ENCODE assay signal across 26 mouse cellular contexts in the genomic region with DNA sequence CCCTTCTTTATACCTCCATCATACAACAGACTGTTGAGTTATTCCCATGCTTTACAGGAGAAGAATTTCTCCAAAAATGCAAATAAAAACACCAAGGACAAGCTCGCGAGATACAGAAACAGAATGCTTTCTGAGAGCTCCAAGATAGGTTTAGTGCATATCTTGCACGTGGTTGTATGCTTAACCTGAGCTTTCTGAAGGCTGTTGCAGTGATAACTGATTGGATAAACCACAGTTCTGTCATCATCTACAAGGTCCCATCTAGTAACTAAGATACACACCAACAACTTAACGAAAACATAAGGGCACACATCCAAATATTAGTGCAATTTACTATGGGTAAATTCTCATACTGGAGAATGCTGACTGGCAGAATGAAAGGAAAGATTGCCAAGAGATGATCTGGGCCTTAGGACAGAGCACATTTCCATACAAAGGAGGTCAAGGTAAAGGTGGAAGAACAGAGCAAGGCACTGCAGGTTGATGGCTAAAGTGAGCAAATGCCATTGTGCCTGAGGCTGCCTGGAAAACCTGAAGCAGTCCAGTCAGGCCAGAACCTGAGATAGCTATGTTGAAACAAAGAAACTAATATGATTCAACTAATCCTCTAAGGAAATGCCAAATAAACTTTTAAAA.
"Had no signal": no experiment of that assay in that cellular context is flagged by ENCODE, and none has a peak within 500 bp of the region (broad histone marks: within the 10 kb centered on the region; RNA-seq: fewer than 3 reads in every experiment).

No protein-coding gene starts in this region.

- DNase-seq: cerebellum, adult 8-10 months; cerebellum, adult 9-10 months; cerebellum, adult 9-11 months; cerebellum, postnatal 10 days; cerebellum, postnatal 14 days; cerebellum, postnatal 25 days; cerebellum, postnatal 36 days; embryo, embryonic 11 days; forebrain, postnatal 0 days; gastrocnemius, adult 2 months; gastrocnemius, postnatal 10 days; gastrocnemius, postnatal 14 days; gastrocnemius, postnatal 25 days; gastrocnemius, postnatal 36 days; heart, adult 11 months; heart, adult 18-20 months; heart, adult 2 months had no signal

- H3K9ac ChIP-seq: embryonic facial prominence, embryonic 12.5 days; embryonic facial prominence, embryonic 13.5 days; embryonic facial prominence, embryonic 15.5 days; forebrain, embryonic 12.5 days; forebrain, embryonic 13.5 days; forebrain, embryonic 15.5 days; forebrain, postnatal 0 days had no signal

- H3K27me3 ChIP-seq: embryonic facial prominence, embryonic 12.5 days; embryonic facial prominence, embryonic 13.5 days; embryonic facial prominence, embryonic 15.5 days; forebrain, embryonic 12.5 days; forebrain, embryonic 13.5 days; forebrain, embryonic 15.5 days had no signal

- H3K27ac ChIP-seq: embryonic facial prominence, embryonic 10.5 days; embryonic facial prominence, embryonic 12.5 days; embryonic facial prominence, embryonic 13.5 days; embryonic facial prominence, embryonic 15.5 days; forebrain, embryonic 10.5 days; forebrain, embryonic 12.5 days; forebrain, embryonic 13.5 days; forebrain, embryonic 15.5 days; gastrocnemius, adult 2 months; heart, adult 2 months had no signal

- H3K4me1 ChIP-seq: embryonic facial prominence, embryonic 10.5 days; embryonic facial prominence, embryonic 12.5 days; embryonic facial prominence, embryonic 13.5 days; embryonic facial prominence, embryonic 15.5 days; forebrain, embryonic 10.5 days; forebrain, embryonic 12.5 days; forebrain, embryonic 13.5 days; forebrain, embryonic 15.5 days had no signal

- H3K9me3 ChIP-seq: embryonic facial prominence, embryonic 10.5 days; embryonic facial prominence, embryonic 12.5 days; embryonic facial prominence, embryonic 13.5 days; embryonic facial prominence, embryonic 15.5 days; forebrain, embryonic 10.5 days; forebrain, embryonic 12.5 days; forebrain, embryonic 13.5 days; forebrain, embryonic 15.5 days had no signal

- H3K36me3 ChIP-seq: embryonic facial prominence, embryonic 10.5 days; embryonic facial prominence, embryonic 12.5 days; embryonic facial prominence, embryonic 13.5 days; embryonic facial prominence, embryonic 15.5 days; forebrain, embryonic 10.5 days; forebrain, embryonic 12.5 days; forebrain, embryonic 15.5 days had no signal

- H3K4me3 ChIP-seq: embryonic facial prominence, embryonic 10.5 days; embryonic facial prominence, embryonic 12.5 days; embryonic facial prominence, embryonic 13.5 days; embryonic facial prominence, embryonic 15.5 days; erythroblast, embryonic 14.5 days; forebrain, embryonic 10.5 days; forebrain, embryonic 12.5 days; forebrain, embryonic 13.5 days; forebrain, embryonic 15.5 days; gastrocnemius, adult 2 months; heart, adult 2 months had no signal
